Mouse (Mus musculus): ENCODE measurements around the gene Slc22a7. TPM values are rescaled to one million over a fixed set of nuclear protein-coding genes. Genes with fewer than 3 reads are reported as not detected.

Slc22a7 gene
- polyA plus RNA-seq, 1 experiment from 2014 or later, result 0.34 TPM

DNA sequence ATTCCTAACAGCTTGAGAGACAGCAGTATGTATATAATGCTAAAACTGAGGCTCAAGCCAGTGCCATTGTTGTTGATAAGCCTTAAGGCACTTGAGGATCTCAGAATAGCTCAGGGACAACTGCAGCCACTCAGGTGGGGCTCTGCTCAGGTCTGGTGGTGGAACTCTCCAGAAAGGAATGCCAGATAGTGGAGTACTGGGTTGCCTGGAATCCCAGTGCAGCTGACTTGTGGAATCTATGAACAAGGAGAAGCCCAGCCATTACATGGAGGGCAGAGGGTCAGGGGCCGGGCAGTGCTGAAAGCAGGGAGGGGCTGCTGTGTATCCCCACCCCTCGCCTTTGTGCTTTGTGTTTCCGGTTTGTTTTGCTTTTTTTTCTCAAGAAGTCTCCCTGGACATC, 20.2 kb upstream of the Slc22a7 start:
- Histone ChIP-seq H3K27me3 (ENCODE audit: insufficient read depth, low read length) (peaks cover 66% of the 10 kb centered on the region), H3K4me2 (ENCODE audit: low read depth, low read length) (no peak overlapping the region), H3K9ac (replicated peaks) (no peak overlapping the region), H3K36me3 (replicated peaks; ENCODE audit: insufficient read depth, low read length) (no peaks in the 10 kb centered on the region), H3K9me3 (ENCODE audit: low read length) (no peaks in the 10 kb centered on the region), H3K4me1 (ENCODE audit: insufficient read depth) (peaks cover 7% of the 10 kb centered on the region), H3K27ac (ENCODE audit: low read depth) (no peak overlapping the region), H3K4me3 (ENCODE audit: low read depth, low read length) (no peak overlapping the region)
- no peak for ATAC-seq
- TF ChIP-seq CTCF (IDR thresholded peaks at IDR 0.05; ENCODE audit: low read depth) (no peak), EP300 (IDR thresholded peaks at IDR 0.05; ENCODE audit: low read depth) (no peak)
- no peak for DNase-seq
- WGBS (ENCODE audit: insufficient replicate concordance), result 41% methylated on average over 3 of the region's 3 CpGs

DNA sequence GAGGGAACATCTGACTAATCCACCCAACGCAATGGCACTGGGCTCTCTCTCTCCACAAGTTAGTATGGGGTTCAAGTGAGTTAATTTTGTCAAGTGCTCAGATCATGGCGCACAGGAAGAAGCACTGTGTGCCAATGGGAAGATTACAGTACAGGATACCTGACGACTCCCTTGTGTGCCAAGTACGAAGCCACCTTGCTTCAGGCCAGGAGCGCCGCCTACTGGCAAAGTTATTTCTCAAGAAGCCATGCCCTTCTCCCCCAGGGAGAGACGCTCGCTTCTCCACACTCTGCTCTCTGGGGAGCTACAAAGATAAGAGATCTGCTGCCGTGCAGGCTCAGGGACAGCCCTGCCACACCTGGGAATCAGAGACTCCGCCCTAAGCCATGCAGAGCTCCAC, 19.5 kb upstream of the Slc22a7 start:
- H3K9ac ChIP-seq (replicated peaks), result no peak overlapping the region
- WGBS (ENCODE audit: insufficient replicate concordance), result 9% methylated on average over 10 of the region's 10 CpGs
- ATAC-seq, result no peak
- TF ChIP-seq CTCF (IDR thresholded peaks at IDR 0.05; ENCODE audit: low read depth), result peak; percentile 63
- no peak for TF ChIP-seq EP300 (IDR thresholded peaks at IDR 0.05; ENCODE audit: low read depth)
- H3K4me1 ChIP-seq (ENCODE audit: insufficient read depth), result peaks cover 13% of the 10 kb centered on the region
- no peak overlapping the region for H3K4me3 ChIP-seq (ENCODE audit: low read depth, low read length)
- peak; percentile 60 for DNase-seq
- no peak overlapping the region for H3K27ac ChIP-seq (ENCODE audit: low read depth)
- H3K27me3 ChIP-seq (ENCODE audit: insufficient read depth, low read length), result peaks cover 70% of the 10 kb centered on the region
- no peak overlapping the region for H3K4me2 ChIP-seq (ENCODE audit: low read depth, low read length)
- H3K9me3 ChIP-seq (ENCODE audit: low read length), result no peaks in the 10 kb centered on the region
- no peaks in the 10 kb centered on the region for H3K36me3 ChIP-seq (replicated peaks; ENCODE audit: insufficient read depth, low read length)

- WGBS (ENCODE audit: insufficient replicate concordance), result 1% methylated on average over 33 of the region's 33 CpGs
- H3K27me3 ChIP-seq (ENCODE audit: insufficient read depth, low read length), result peaks cover 60% of the 10 kb centered on the region
- no peaks in the 10 kb centered on the region for H3K9me3 ChIP-seq (ENCODE audit: low read length)
- no peak for ATAC-seq
- H3K4me3 ChIP-seq (ENCODE audit: low read depth, low read length), result peak overlapping the region; percentile 14; the same call in 1 of the 2 replicates
- H3K27ac ChIP-seq (ENCODE audit: low read depth), result no peak overlapping the region
- no peak for TF ChIP-seq CTCF (IDR thresholded peaks at IDR 0.05; ENCODE audit: low read depth)
- no peak for TF ChIP-seq EP300 (IDR thresholded peaks at IDR 0.05; ENCODE audit: low read depth)
- no peak overlapping the region for H3K9ac ChIP-seq (replicated peaks)
- H3K4me2 ChIP-seq (ENCODE audit: low read depth, low read length), result peak overlapping the region; percentile 51
- no peaks in the 10 kb centered on the region for H3K36me3 ChIP-seq (replicated peaks; ENCODE audit: insufficient read depth, low read length)
- peaks cover 10% of the 10 kb centered on the region for H3K4me1 ChIP-seq (ENCODE audit: insufficient read depth)
- DNase-seq, result peak; percentile 52
Measured at GRCm38 (mm10) chr17:46455110-46455691, 16.9 kb upstream of the Slc22a7 start.

- H3K9ac ChIP-seq (replicated peaks), result no peak overlapping the region
- H3K4me2 ChIP-seq (ENCODE audit: low read depth, low read length), result 0 out of 2 replicates have a peak overlapping the region, but pooled peaks have one; percentile 51
- H3K27me3 ChIP-seq (ENCODE audit: insufficient read depth, low read length), result peaks cover 53% of the 10 kb centered on the region
- no peak overlapping the region for H3K4me3 ChIP-seq (ENCODE audit: low read depth, low read length)
- no peak for TF ChIP-seq CTCF (IDR thresholded peaks at IDR 0.05; ENCODE audit: low read depth)
- TF ChIP-seq EP300 (IDR thresholded peaks at IDR 0.05; ENCODE audit: low read depth), result no peak
- no peak overlapping the region for H3K27ac ChIP-seq (ENCODE audit: low read depth)
- no peak for DNase-seq
- ATAC-seq, result no peak
- no peaks in the 10 kb centered on the region for H3K36me3 ChIP-seq (replicated peaks; ENCODE audit: insufficient read depth, low read length)
- WGBS (ENCODE audit: insufficient replicate concordance), result 7% methylated on average over 9 of the region's 9 CpGs
- peaks cover 10% of the 10 kb centered on the region for H3K4me1 ChIP-seq (ENCODE audit: insufficient read depth)
- H3K9me3 ChIP-seq (ENCODE audit: low read length), result no peaks in the 10 kb centered on the region
Measured at GRCm38 (mm10) chr17:46454539-46454938, 16.3 kb upstream of the Slc22a7 start.

DNA sequence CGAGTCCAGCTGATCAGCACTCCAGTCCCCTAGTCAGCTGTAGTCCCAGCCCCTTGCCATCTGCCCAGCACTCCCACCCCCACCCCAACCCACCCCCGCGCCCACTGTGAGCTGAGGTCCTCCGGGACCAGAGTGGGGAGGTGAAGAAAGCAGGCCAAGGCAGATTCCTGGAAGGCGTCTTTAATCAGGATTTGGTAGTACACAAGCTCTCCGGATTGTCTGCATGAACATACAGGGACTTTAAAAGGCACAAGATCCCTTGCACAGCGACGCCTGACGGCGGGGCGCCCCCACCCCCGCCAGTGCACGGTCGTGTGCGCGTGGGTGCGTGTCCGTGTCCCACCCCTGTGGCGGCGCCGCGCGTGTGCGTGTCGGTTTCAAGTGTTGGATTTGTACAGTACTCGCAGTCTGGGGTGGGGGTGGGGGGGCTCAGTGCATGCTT, 15.7 kb upstream of the Slc22a7 start:
- Histone ChIP-seq H3K4me3 (ENCODE audit: low read depth, low read length) (no peak overlapping the region; the same call in 1 of the 2 replicates), H3K9me3 (ENCODE audit: low read length) (no peaks in the 10 kb centered on the region), H3K36me3 (replicated peaks; ENCODE audit: insufficient read depth, low read length) (no peaks in the 10 kb centered on the region), H3K27ac (ENCODE audit: low read depth) (no peak overlapping the region), H3K4me1 (ENCODE audit: insufficient read depth) (peaks cover 10% of the 10 kb centered on the region), H3K4me2 (ENCODE audit: low read depth, low read length) (0 out of 2 replicates have a peak overlapping the region, but pooled peaks have one; percentile 29), H3K9ac (replicated peaks) (no peak overlapping the region), H3K27me3 (ENCODE audit: insufficient read depth, low read length) (peaks cover 49% of the 10 kb centered on the region)
- 5% methylated on average over 26 of the region's 26 CpGs for WGBS (ENCODE audit: insufficient replicate concordance)
- TF ChIP-seq CTCF (IDR thresholded peaks at IDR 0.05; ENCODE audit: low read depth) (no peak), EP300 (IDR thresholded peaks at IDR 0.05; ENCODE audit: low read depth) (no peak)
- ATAC-seq (no peak), DNase-seq (no peak)

- TF ChIP-seq EP300 (IDR thresholded peaks at IDR 0.05; ENCODE audit: low read depth) (no peak), CTCF (IDR thresholded peaks at IDR 0.05; ENCODE audit: low read depth) (no peak)
- Histone ChIP-seq H3K27me3 (ENCODE audit: insufficient read depth, low read length) (peaks cover 47% of the 10 kb centered on the region), H3K27ac (ENCODE audit: low read depth) (no peak overlapping the region), H3K4me1 (ENCODE audit: insufficient read depth) (peaks cover 10% of the 10 kb centered on the region), H3K36me3 (replicated peaks; ENCODE audit: insufficient read depth, low read length) (no peaks in the 10 kb centered on the region), H3K4me2 (ENCODE audit: low read depth, low read length) (no peak overlapping the region), H3K4me3 (ENCODE audit: low read depth, low read length) (no peak overlapping the region), H3K9me3 (ENCODE audit: low read length) (no peaks in the 10 kb centered on the region), H3K9ac (replicated peaks) (no peak overlapping the region)
- ATAC-seq (no peak), DNase-seq (no peak)
- 9% methylated on average over 13 of the region's 13 CpGs for WGBS (ENCODE audit: insufficient replicate concordance)
Measured at GRCm38 (mm10) chr17:46453302-46453948, 15.2 kb upstream of the Slc22a7 start.

Measured in liver, postnatal 0 days (tissue).